Mouse (Mus musculus): ENCODE results near the gene Tmprss12.
A peak's percentile ranks its signal among the peaks of the same experiment; 100 is the strongest.
"Not testable (repeated sequence)": the region's sequence is repeated elsewhere in the genome, so short reads cannot be mapped to it uniquely, and the experiment has no call there.

The Tmprss12 gene

GRCm38 (mm10) chr15:100324021-100324591, 43.5 kb downstream of the Tmprss12 start:
- no peak for DNase-seq (ENCODE audit: low spot score in 2 of 2)

GRCm38 (mm10) chr15:100325235-100325634, 44.6 kb downstream of the Tmprss12 start:
- DNase-seq (ENCODE audit: low spot score in 2 of 2): no peak

- not testable (repeated sequence) for DNase-seq (ENCODE audit: low spot score in 2 of 2)
Measured at GRCm38 (mm10) chr15:100328089-100328488, 47.5 kb downstream of the Tmprss12 start.

DNA sequence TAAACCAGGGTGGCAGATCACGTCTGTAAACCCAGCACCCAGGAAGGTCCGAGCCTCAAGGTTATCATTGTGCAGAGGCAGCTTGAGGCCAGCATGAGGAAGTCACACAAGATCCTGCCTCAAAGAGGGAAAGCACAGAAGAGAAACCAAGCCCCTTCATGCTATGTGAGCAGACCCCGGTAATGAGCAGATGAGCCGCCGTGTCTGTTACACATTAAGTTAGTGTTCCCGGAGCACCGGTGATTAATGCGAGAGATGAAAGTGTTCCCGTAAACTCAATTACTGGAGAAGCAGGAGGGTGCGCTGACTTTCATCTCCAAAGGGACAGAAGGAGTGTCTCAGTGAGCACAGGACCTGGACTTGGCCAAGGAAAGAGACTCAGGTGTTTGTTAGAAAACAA, 48.7 kb downstream of the Tmprss12 start:
- not testable (repeated sequence) for DNase-seq (ENCODE audit: low spot score in 2 of 2)

- no peak for DNase-seq (ENCODE audit: low spot score in 2 of 2)
Measured at GRCm38 (mm10) chr15:100330739-100331138, 50.1 kb downstream of the Tmprss12 start.

- not testable (repeated sequence) for DNase-seq (ENCODE audit: low spot score in 2 of 2)
Measured at GRCm38 (mm10) chr15:100332077-100332961, 51.7 kb downstream of the Tmprss12 start.

GRCm38 (mm10) chr15:100334629-100335028, 54.0 kb downstream of the Tmprss12 start, which contains the start of gene Mettl7a3:
Gene Mettl7a3, plus strand, starts transcription at chr15:100334929.
- no peak for DNase-seq (ENCODE audit: low spot score in 2 of 2)

- DNase-seq (ENCODE audit: low spot score in 2 of 2): not testable (repeated sequence)
Measured at GRCm38 (mm10) chr15:100337328-100337727, 56.7 kb downstream of the Tmprss12 start.

DNA sequence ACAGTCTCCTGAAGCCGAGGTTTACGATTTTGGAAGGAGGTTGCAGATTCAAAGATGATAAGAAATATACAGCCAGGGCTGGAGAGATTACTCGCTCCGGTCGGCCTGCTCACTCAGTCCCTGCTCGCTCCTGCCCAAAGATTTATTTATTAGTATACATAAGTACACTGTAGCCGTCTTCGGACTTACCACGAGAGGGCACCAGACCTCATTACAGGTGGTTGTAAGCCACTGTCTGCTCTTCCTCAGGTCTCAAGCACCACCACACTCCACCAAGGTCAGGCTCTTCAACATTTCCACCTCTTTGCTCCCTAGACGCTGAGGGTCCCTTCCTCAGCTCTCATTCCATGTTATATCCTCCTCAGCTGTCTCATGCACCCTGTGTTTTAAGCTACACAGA, 57.2 kb downstream of the Tmprss12 start:
- DNase-seq (ENCODE audit: low spot score in 2 of 2): peak; percentile 53 to 70

- DNase-seq (ENCODE audit: low spot score in 2 of 2): not testable (repeated sequence)
Measured at GRCm38 (mm10) chr15:100341314-100341980, 60.8 kb downstream of the Tmprss12 start.

Measured in thymus, postnatal 10 days (tissue).